Mouse (Mus musculus) midbrain, embryonic 13.5 days (tissue): Measurements from ENCODE around the gene Tagln. TPM values are rescaled to one million over a fixed set of nuclear protein-coding genes. Genes with fewer than 3 reads are reported as not detected.

Experiments
- ATAC-seq: fragments of 200-750 bp; cut with Nextera tagmentation; 2 replicates; pipeline ENCODE4 v1.8.0; 2017; ENCODE audit warnings: mild to moderate bottlenecking, moderate TSS enrichment, moderate library complexity
- H3K27ac ChIP-seq: fragments of 300-500 bp; sonication (generic); 2 replicates; pipeline ENCODE4 v1.5.1; 2015; ENCODE audit warnings: inconsistent platforms, mild to moderate bottlenecking, moderate library complexity
- H3K27me3 ChIP-seq: fragments of 300-500 bp; sonication (generic); 2 replicates; pipeline ENCODE4 v1.6.1; 2015; ENCODE audit warnings: mild to moderate bottlenecking, inconsistent platforms
- H3K36me3 ChIP-seq: fragments of 300-500 bp; sonication (generic); 2 replicates; pipeline ENCODE4 v1.6.1; 2015; ENCODE audit warnings: mild to moderate bottlenecking, inconsistent platforms
- H3K4me1 ChIP-seq: fragments of 300-500 bp; sonication (generic); replicated peaks from 2 replicates; pipeline ENCODE4 v1.6.1; 2015; ENCODE audit warnings: inconsistent platforms
- H3K4me2 ChIP-seq: fragments of 300-500 bp; sonication (generic); replicated peaks from 2 replicates; pipeline ENCODE4 v1.6.1; 2015; ENCODE audit warnings: moderate library complexity, mild to moderate bottlenecking, inconsistent platforms
- H3K4me3 ChIP-seq: fragments of 300-500 bp; sonication (generic); replicated peaks from 2 replicates; pipeline ENCODE4 v1.5.1; 2015; ENCODE audit warnings: mild to moderate bottlenecking, inconsistent platforms
- H3K9ac ChIP-seq: fragments of 300-500 bp; sonication (generic); replicated peaks from 2 replicates; pipeline ENCODE4 v1.6.1; 2015; ENCODE audit warnings: mild to moderate bottlenecking, inconsistent platforms
- H3K9me3 ChIP-seq: fragments of 300-500 bp; sonication (generic); 2 replicates; pipeline ENCODE4 v1.6.1; 2016; ENCODE audit warnings: mild to moderate bottlenecking, inconsistent platforms
- WGBS: fragments of 180-500 bp; shearing (Covaris S2); methylation state at CpG from one replicate; pipeline ENCODE4 v1.1.7; 2015; 5-methylcytosine and 5-hydroxymethylcytosine counted together
- polyA plus RNA-seq: library from polyadenylated mRNA; unstranded; fragments of >200 nt; fragmentation: Nextera tagmentation; extraction: Ambion mirVana; gene quantifications from 2 replicates; pipeline ENCODE4 v1.2.1, GENCODE M21; 2015

Tagln gene
- polyA plus RNA-seq, 1 experiment from 2014 or later, result 5.5 TPM

- ATAC-seq, result no peak
- H3K9ac ChIP-seq, result no peak overlapping the region
- H3K4me1 ChIP-seq, result no peaks in the 10 kb centered on the region
- H3K9me3 ChIP-seq, result no peaks in the 10 kb centered on the region
- no peak overlapping the region for H3K4me2 ChIP-seq
- H3K4me3 ChIP-seq, result no peak overlapping the region
- WGBS, result 89% methylated on average over 8 of the region's 8 CpGs
- H3K36me3 ChIP-seq, result peaks cover 94% of the 10 kb centered on the region
- H3K27ac ChIP-seq, result no peak overlapping the region
- no peaks in the 10 kb centered on the region for H3K27me3 ChIP-seq
Observed at GRCm38 (mm10) chr9:45943628-45944505, 8.0 kb upstream of the Tagln start.

GRCm38 (mm10) chr9:45942916-45943315, 7.1 kb upstream of the Tagln start:
- H3K9ac ChIP-seq, result no peak overlapping the region
- no peak overlapping the region for H3K27ac ChIP-seq
- no peak overlapping the region for H3K4me3 ChIP-seq
- no peak overlapping the region for H3K4me2 ChIP-seq
- H3K27me3 ChIP-seq, result no peaks in the 10 kb centered on the region
- H3K36me3 ChIP-seq, result peaks cover 94% of the 10 kb centered on the region
- ATAC-seq, result no peak
- 88% methylated on average over 8 of the region's 8 CpGs for WGBS
- H3K4me1 ChIP-seq, result no peaks in the 10 kb centered on the region
- no peaks in the 10 kb centered on the region for H3K9me3 ChIP-seq

GRCm38 (mm10) chr9:45942464-45942863, 6.6 kb upstream of the Tagln start:
- H3K27me3 ChIP-seq, result no peaks in the 10 kb centered on the region
- no peak overlapping the region for H3K27ac ChIP-seq
- 94% methylated on average over 16 of the region's 16 CpGs for WGBS
- peaks cover 91% of the 10 kb centered on the region for H3K36me3 ChIP-seq
- no peak overlapping the region for H3K4me3 ChIP-seq
- no peak for ATAC-seq
- H3K9me3 ChIP-seq, result no peaks in the 10 kb centered on the region
- no peaks in the 10 kb centered on the region for H3K4me1 ChIP-seq
- no peak overlapping the region for H3K4me2 ChIP-seq
- H3K9ac ChIP-seq, result no peak overlapping the region

- Histone ChIP-seq H3K4me1 (no peaks in the 10 kb centered on the region), H3K9me3 (no peaks in the 10 kb centered on the region), H3K27me3 (no peaks in the 10 kb centered on the region), H3K4me3 (no peak overlapping the region), H3K27ac (no peak overlapping the region), H3K36me3 (peaks cover 80% of the 10 kb centered on the region), H3K9ac (no peak overlapping the region), H3K4me2 (no peak overlapping the region)
- no peak for ATAC-seq
- 65% methylated on average over 18 of the region's 18 CpGs for WGBS
Observed at GRCm38 (mm10) chr9:45941329-45941888, 5.6 kb upstream of the Tagln start.

GRCm38 (mm10) chr9:45939794-45940193, 3.9 kb upstream of the Tagln start:
- 91% methylated on average over 6 of the region's 6 CpGs for WGBS
- ATAC-seq, result no peak
- no peak overlapping the region for H3K4me3 ChIP-seq

GRCm38 (mm10) chr9:45938952-45939637, 3.2 kb upstream of the Tagln start:
- Histone ChIP-seq H3K4me3 (no peak overlapping the region), H3K9ac (no peak overlapping the region), H3K36me3 (peaks cover 57% of the 10 kb centered on the region), H3K9me3 (no peaks in the 10 kb centered on the region), H3K4me2 (no peak overlapping the region), H3K27ac (no peak overlapping the region), H3K27me3 (no peaks in the 10 kb centered on the region), H3K4me1 (peaks cover 9% of the 10 kb centered on the region; the same call in 1 of the 2 replicates)
- 90% methylated on average over 15 of the region's 15 CpGs for WGBS
- no peak for ATAC-seq

More at GRCm38 (mm10) chr9:45939794-45940193, 3.9 kb upstream of the Tagln start:
- H3K9me3 ChIP-seq, result no peaks in the 10 kb centered on the region
- H3K4me2 ChIP-seq, result no peak overlapping the region
- no peak overlapping the region for H3K27ac ChIP-seq
- peaks cover 9% of the 10 kb centered on the region; the same call in 1 of the 2 replicates for H3K4me1 ChIP-seq
- no peaks in the 10 kb centered on the region for H3K27me3 ChIP-seq
- no peak overlapping the region for H3K9ac ChIP-seq
- peaks cover 64% of the 10 kb centered on the region for H3K36me3 ChIP-seq

GRCm38 (mm10) chr9:45938088-45938487, 2.2 kb upstream of the Tagln start:
- ATAC-seq, result no peak
- H3K4me1 ChIP-seq, result peaks cover 9% of the 10 kb centered on the region; the same call in 1 of the 2 replicates
- no peak overlapping the region for H3K4me3 ChIP-seq
- 89% methylated on average over 8 of the region's 8 CpGs for WGBS
- H3K9ac ChIP-seq, result no peak overlapping the region
- no peak overlapping the region for H3K4me2 ChIP-seq
- H3K9me3 ChIP-seq, result no peaks in the 10 kb centered on the region
- peaks cover 47% of the 10 kb centered on the region for H3K36me3 ChIP-seq
- no peak overlapping the region for H3K27ac ChIP-seq
- H3K27me3 ChIP-seq, result no peaks in the 10 kb centered on the region

GRCm38 (mm10) chr9:45936883-45937282, 1.0 kb upstream of the Tagln start:
- Histone ChIP-seq H3K27ac (no peak overlapping the region), H3K4me2 (no peak overlapping the region), H3K4me1 (peaks cover 9% of the 10 kb centered on the region; the same call in 1 of the 2 replicates), H3K9ac (no peak overlapping the region), H3K27me3 (no peaks in the 10 kb centered on the region), H3K9me3 (no peaks in the 10 kb centered on the region), H3K4me3 (no peak overlapping the region), H3K36me3 (peaks cover 40% of the 10 kb centered on the region)
- peak; percentile 55 for ATAC-seq
- WGBS, result 17% methylated on average over 3 of the region's 3 CpGs

GRCm38 (mm10) chr9:45932571-45933415, 3.1 kb downstream of the Tagln start:
- H3K4me1 ChIP-seq, result peaks cover 9% of the 10 kb centered on the region; the same call in 1 of the 2 replicates
- H3K4me2 ChIP-seq, result no peak overlapping the region
- no peaks in the 10 kb centered on the region for H3K27me3 ChIP-seq
- WGBS, result 87% methylated on average over 11 of the region's 11 CpGs
- H3K36me3 ChIP-seq, result peaks cover 43% of the 10 kb centered on the region
- no peaks in the 10 kb centered on the region for H3K9me3 ChIP-seq
- no peak overlapping the region for H3K4me3 ChIP-seq
- H3K27ac ChIP-seq, result no peak overlapping the region
- ATAC-seq, result no peak
- no peak overlapping the region for H3K9ac ChIP-seq

- no peaks in the 10 kb centered on the region for H3K27me3 ChIP-seq
- peaks cover 51% of the 10 kb centered on the region for H3K36me3 ChIP-seq
- ATAC-seq, result no peak
- no peaks in the 10 kb centered on the region for H3K9me3 ChIP-seq
- WGBS, result 67% methylated on average over 1 of the region's 1 CpGs
- no peak overlapping the region for H3K9ac ChIP-seq
- no peak overlapping the region for H3K4me3 ChIP-seq
- H3K4me1 ChIP-seq, result peaks cover 9% of the 10 kb centered on the region; the same call in 1 of the 2 replicates
- no peak overlapping the region for H3K4me2 ChIP-seq
- H3K27ac ChIP-seq, result no peak overlapping the region
Observed at GRCm38 (mm10) chr9:45931958-45932357, 3.9 kb downstream of the Tagln start.

GRCm38 (mm10) chr9:45929285-45929684, 6.6 kb downstream of the Tagln start:
- H3K36me3 ChIP-seq, result peaks cover 71% of the 10 kb centered on the region
- WGBS, result 89% methylated on average over 5 of the region's 5 CpGs
- no peaks in the 10 kb centered on the region for H3K9me3 ChIP-seq
- ATAC-seq, result no peak
- H3K4me3 ChIP-seq, result no peak overlapping the region
- no peak overlapping the region for H3K27ac ChIP-seq
- H3K9ac ChIP-seq, result no peak overlapping the region
- no peaks in the 10 kb centered on the region for H3K4me1 ChIP-seq
- H3K27me3 ChIP-seq, result no peaks in the 10 kb centered on the region
- no peak overlapping the region for H3K4me2 ChIP-seq
